Mouse (Mus musculus): ENCODE measurements at regions not wholly inside any gene's neighbourhood (a gene's known extent, or its start where the extent isn't known, plus 50 kb on each side); places are given as distances from the start of the nearest gene placed in this dataset.
A peak's percentile ranks its signal among the peaks of the same experiment; 100 is the strongest.
"Not testable (repeated sequence)": the region's sequence is repeated elsewhere in the genome, so short reads cannot be mapped to it uniquely, and the experiment has no call there.

DNA sequence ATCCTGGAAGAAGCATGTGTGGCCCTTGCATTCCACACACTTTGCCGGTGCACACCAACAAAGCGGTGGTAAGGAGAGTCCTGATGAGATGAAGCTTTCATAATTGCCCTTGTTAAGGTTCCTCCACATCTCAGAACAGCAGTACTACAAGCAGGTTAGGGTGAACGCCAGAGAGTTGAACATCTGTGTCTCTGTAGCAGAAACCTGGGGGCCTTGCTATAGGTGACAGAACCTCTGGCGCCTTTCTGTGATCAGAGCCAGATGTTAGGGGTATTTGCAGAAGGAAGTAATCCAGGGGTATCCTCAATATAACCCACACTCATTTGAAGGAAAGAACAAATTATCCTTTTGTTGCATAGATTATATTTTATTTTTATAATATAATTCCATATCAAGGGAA, 1850.1 kb downstream of the 9330182O14Rik start:
- Histone ChIP-seq H3K36me3 (no peaks in the 10 kb centered on the region), H3K4me3 (no peak overlapping the region), H3K27me3 (no peaks in the 10 kb centered on the region), H3K4me1 (no peaks in the 10 kb centered on the region), H3K9me3 (replicated peaks) (no peaks in the 10 kb centered on the region), H3K4me2 (replicated peaks) (no peak overlapping the region), H3K9ac (no peak overlapping the region), H3K27ac (no peak overlapping the region)
- no peak for ATAC-seq (ENCODE audit: low FRiP score)
- 86% methylated on average over 4 of the region's 4 CpGs for WGBS

DNA sequence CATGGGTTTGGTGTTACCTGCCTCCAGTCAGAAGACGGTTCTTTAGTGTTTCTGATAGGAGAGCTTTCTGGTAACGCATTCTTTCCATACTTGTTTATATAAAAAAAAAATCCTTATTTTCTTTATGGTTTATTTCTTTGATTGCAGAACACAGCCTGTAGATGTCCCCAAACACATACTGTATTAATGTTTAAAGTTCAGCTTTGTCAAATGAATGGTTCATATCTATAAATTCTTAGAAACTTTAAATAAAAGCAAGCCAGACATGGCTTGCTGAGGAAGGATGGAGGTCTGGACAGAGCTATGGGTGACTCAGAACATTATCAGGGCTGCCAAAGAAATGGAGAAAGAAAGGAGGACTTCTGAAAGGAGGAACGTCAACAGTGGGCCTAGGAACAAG, 1852.1 kb downstream of the 9330182O14Rik start:
- no peak for ATAC-seq (ENCODE audit: low FRiP score)
- H3K36me3 ChIP-seq = no peaks in the 10 kb centered on the region
- no peak overlapping the region for H3K4me3 ChIP-seq
- no peak overlapping the region for H3K4me2 ChIP-seq (replicated peaks)
- no peak overlapping the region for H3K9ac ChIP-seq
- no peak overlapping the region for H3K27ac ChIP-seq
- no peaks in the 10 kb centered on the region for H3K4me1 ChIP-seq
- 92% methylated on average over 3 of the region's 3 CpGs for WGBS
- H3K9me3 ChIP-seq (replicated peaks) = no peaks in the 10 kb centered on the region
- H3K27me3 ChIP-seq = no peaks in the 10 kb centered on the region

DNA sequence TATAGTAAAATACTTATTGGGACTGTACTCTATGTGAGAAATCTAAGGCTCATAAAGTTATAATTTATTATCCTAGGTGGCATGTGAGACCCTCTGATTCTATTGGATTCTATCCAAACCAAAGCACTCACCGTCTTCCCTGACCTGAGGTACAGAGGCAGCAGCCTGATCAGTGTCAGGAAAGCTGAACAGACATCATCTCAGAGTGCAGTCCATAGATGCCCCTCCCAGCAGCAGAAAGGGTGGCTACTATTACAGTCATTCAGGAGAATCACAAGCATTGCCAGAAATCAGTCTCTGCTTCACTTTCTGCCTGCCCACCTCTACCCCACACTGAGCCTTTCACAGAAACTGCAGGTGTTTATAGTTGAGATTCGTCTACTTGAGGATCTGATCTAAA, 1854.9 kb downstream of the 9330182O14Rik start:
- H3K27me3 ChIP-seq = no peaks in the 10 kb centered on the region
- no peak for ATAC-seq (ENCODE audit: low FRiP score)
- no peak overlapping the region for H3K9ac ChIP-seq
- no peaks in the 10 kb centered on the region for H3K9me3 ChIP-seq (replicated peaks)
- no peaks in the 10 kb centered on the region for H3K4me1 ChIP-seq
- H3K27ac ChIP-seq = no peak overlapping the region
- no peak overlapping the region for H3K4me2 ChIP-seq (replicated peaks)
- no peak overlapping the region for H3K4me3 ChIP-seq
- no peaks in the 10 kb centered on the region for H3K36me3 ChIP-seq
- 59% methylated on average over 2 of the region's 2 CpGs for WGBS

GRCm38 (mm10) chr15:41991816-41992215, 1857.7 kb downstream of the 9330182O14Rik start:
- H3K4me1 ChIP-seq = no peaks in the 10 kb centered on the region
- H3K4me2 ChIP-seq (replicated peaks) = no peak overlapping the region
- no peak for ATAC-seq (ENCODE audit: low FRiP score)
- H3K4me3 ChIP-seq = no peak overlapping the region
- no peak overlapping the region for H3K27ac ChIP-seq
- H3K9me3 ChIP-seq (replicated peaks) = no peaks in the 10 kb centered on the region
- no peaks in the 10 kb centered on the region for H3K27me3 ChIP-seq
- H3K9ac ChIP-seq = no peak overlapping the region
- H3K36me3 ChIP-seq = no peaks in the 10 kb centered on the region

GRCm38 (mm10) chr15:42032286-42032685, 1898.1 kb downstream of the 9330182O14Rik start:
- not testable (repeated sequence) for H3K4me3 ChIP-seq; H3K9me3 ChIP-seq (replicated peaks); H3K36me3 ChIP-seq; H3K4me2 ChIP-seq (replicated peaks); H3K4me1 ChIP-seq; H3K27me3 ChIP-seq; H3K9ac ChIP-seq; ATAC-seq (ENCODE audit: low FRiP score); H3K27ac ChIP-seq
- WGBS = 96% methylated on average over 12 of the region's 12 CpGs

DNA sequence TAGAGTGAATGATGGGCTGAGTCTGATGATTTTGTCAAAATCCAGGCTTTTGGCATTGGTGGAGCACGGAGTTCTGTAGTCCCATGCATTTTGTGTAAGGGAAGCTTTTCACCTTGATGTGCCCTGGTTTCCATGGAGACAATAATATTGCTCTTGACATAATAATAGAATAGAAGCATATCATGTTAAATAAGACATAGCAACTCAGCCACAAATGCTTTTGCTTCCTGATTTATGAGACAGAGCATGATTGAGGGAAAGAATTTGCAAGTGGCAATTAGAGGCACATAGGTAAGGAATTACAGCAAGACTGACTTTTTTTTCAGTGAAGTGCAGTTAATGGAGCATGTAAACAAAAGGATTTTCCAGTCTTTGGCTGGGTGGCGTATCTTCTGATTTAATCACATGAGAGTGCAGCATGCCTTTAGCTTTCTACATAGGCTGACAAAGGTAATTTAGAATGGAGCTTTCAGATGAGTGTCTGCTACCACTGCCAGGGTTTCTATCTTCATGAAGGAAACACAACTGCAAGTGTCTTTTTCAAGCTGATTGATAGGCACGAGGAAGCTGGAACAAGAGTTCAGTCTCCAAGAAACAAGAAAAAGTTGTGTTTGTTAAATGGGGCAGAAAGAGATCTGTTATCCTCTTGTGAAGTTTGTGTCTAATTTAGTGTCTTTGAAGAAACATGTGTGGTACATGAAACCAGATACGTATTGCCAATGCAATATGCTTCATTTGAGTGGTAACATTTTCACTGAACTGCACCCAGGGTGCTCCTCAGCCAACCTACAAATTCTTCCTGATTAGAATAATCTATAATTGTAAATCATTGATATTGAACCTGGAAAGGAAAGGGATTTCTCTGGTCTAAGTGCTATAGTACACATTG, 1913.2 kb downstream of the 9330182O14Rik start:
- Histone ChIP-seq H3K4me2 (replicated peaks) (no peak overlapping the region), H3K9ac (no peak overlapping the region), H3K4me3 (no peak overlapping the region), H3K9me3 (replicated peaks) (no peaks in the 10 kb centered on the region), H3K36me3 (no peaks in the 10 kb centered on the region), H3K4me1 (peaks cover 7% of the 10 kb centered on the region; the same call in 1 of the 2 replicates), H3K27me3 (no peaks in the 10 kb centered on the region), H3K27ac (no peak overlapping the region)
- 37% methylated on average over 4 of the region's 4 CpGs for WGBS
- peak; percentile 61; the same call in 1 of the 2 replicates for ATAC-seq (ENCODE audit: low FRiP score)

DNA sequence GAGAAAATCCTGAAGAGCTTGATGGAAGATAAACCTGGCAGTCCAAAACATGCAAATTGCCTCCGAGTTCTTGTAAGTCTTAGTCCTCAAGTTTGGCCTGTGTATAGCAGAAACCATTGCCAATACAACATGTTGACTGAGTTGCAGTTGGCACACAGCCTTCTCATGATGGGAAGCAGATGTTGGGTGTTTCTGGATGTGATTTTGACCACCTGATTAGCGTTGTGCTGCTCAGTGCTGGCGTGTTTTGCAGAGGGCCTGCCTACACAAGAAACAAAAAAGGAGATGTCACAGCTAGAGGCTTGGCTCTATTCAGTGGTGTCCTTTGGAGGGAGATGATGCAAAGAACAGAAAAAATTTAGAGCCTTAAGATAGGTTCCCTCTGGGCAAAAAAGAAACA, 1922.6 kb downstream of the 9330182O14Rik start:
- H3K9ac ChIP-seq = no peak overlapping the region
- H3K27me3 ChIP-seq = no peaks in the 10 kb centered on the region
- 70% methylated on average over 3 of the region's 3 CpGs for WGBS
- no peak overlapping the region for H3K4me3 ChIP-seq
- no peak overlapping the region for H3K4me2 ChIP-seq (replicated peaks)
- H3K4me1 ChIP-seq = no peaks in the 10 kb centered on the region
- ATAC-seq (ENCODE audit: low FRiP score) = no peak
- H3K9me3 ChIP-seq (replicated peaks) = no peaks in the 10 kb centered on the region
- H3K27ac ChIP-seq = no peak overlapping the region
- H3K36me3 ChIP-seq = no peaks in the 10 kb centered on the region

DNA sequence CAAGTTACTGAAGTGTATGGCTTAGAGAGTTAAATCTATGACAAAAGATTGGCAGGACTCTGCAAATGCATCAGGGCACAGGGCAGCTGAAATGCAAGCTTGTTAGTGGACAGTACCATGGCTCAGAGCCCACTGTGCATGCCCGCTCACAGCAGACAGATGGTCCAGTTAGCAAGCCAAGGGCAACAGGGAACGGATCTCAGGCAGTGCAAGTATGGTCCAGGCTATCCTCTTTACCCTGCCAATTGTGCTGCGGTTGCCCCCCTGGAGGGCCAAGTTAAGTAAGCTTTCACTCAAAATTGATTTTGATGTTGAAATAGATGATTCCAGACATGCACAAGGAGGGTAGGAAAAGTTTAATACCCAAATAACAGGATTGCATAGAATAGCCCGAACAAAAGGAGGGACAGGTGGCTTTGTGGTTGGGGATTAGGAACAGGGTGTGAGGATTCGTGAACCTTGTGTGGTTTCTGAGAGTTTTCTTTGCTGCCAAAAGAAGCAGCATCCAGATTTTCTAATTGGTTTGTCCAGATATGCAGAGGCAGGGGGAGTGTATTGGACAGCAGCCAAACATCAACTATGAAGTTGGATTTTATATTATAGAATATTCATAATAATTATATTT, 1934.2 kb downstream of the 9330182O14Rik start:
- no peaks in the 10 kb centered on the region for H3K9me3 ChIP-seq (replicated peaks)

DNA sequence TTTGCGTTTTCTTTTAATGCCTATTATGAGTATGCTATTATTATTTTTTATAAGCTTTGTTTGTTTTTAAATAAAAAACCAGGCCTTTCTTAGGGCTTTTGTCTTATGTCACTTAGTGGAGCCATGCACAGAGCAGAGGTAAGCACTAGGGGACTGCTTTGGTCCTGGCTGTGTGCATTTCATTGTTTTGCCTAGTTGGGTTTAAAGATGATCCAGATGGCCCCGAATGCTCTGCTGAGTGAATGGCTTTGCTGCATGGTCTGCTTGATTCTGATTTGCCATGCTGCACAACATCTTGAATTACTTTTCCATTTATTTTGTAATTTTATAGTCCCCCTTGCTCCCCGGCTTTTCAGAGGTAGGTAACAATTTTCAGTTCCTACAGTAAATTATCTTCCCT, 1934.9 kb downstream of the 9330182O14Rik start:
- WGBS = 68% methylated on average over 3 of the region's 3 CpGs
- H3K4me1 ChIP-seq = peaks cover 3% of the 10 kb centered on the region; the same call in 1 of the 2 replicates
- no peaks in the 10 kb centered on the region for H3K9me3 ChIP-seq (replicated peaks)
- H3K4me3 ChIP-seq = no peak overlapping the region
- H3K27me3 ChIP-seq = no peaks in the 10 kb centered on the region
- no peak overlapping the region for H3K27ac ChIP-seq
- no peak overlapping the region for H3K4me2 ChIP-seq (replicated peaks)
- no peaks in the 10 kb centered on the region for H3K36me3 ChIP-seq
- no peak; the same call in 1 of the 2 replicates for ATAC-seq (ENCODE audit: low FRiP score)
- no peak overlapping the region for H3K9ac ChIP-seq

More for the DNA sequence above, 1934.2 kb downstream of the 9330182O14Rik start:
- Histone ChIP-seq H3K27me3 (no peaks in the 10 kb centered on the region), H3K27ac (no peak overlapping the region), H3K36me3 (no peaks in the 10 kb centered on the region), H3K4me3 (no peak overlapping the region), H3K9ac (no peak overlapping the region), H3K4me2 (replicated peaks) (no peak overlapping the region), H3K4me1 (peaks cover 3% of the 10 kb centered on the region; the same call in 1 of the 2 replicates)
- no peak for ATAC-seq (ENCODE audit: low FRiP score)
- 71% methylated on average over 5 of the region's 5 CpGs for WGBS

GRCm38 (mm10) chr15:42073486-42073885, 1939.3 kb downstream of the 9330182O14Rik start:
- no peaks in the 10 kb centered on the region for H3K36me3 ChIP-seq
- ATAC-seq (ENCODE audit: low FRiP score) = no peak
- no peaks in the 10 kb centered on the region for H3K27me3 ChIP-seq
- no peak overlapping the region for H3K4me3 ChIP-seq
- H3K27ac ChIP-seq = no peak overlapping the region
- H3K9me3 ChIP-seq (replicated peaks) = no peaks in the 10 kb centered on the region
- no peak overlapping the region for H3K4me2 ChIP-seq (replicated peaks)
- H3K4me1 ChIP-seq = no peaks in the 10 kb centered on the region
- no peak overlapping the region for H3K9ac ChIP-seq

DNA sequence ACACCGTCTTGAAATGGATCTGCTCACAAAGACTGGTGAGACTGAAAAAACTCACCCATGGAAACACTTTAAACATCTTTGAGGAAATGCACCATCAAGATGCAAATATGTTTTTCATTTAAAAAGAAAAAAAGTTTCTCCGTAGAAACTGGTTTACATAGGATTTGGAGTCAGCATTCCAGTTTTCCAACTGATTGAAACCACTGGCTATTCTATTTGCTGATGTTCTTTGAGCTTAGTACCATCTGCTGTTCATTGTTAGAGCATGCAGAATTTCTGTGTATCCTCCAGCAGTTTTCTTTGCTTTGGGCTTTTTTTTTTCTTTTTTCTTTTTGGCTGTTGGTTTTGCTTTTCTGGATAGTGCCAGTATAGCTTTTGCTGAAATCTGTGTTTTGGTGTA, 1948.3 kb downstream of the 9330182O14Rik start:
- Histone ChIP-seq H3K4me3 (no peak overlapping the region), H3K27me3 (no peaks in the 10 kb centered on the region), H3K27ac (no peak overlapping the region), H3K9me3 (replicated peaks) (no peaks in the 10 kb centered on the region), H3K9ac (no peak overlapping the region), H3K4me2 (replicated peaks) (no peak overlapping the region), H3K36me3 (no peaks in the 10 kb centered on the region), H3K4me1 (no peaks in the 10 kb centered on the region)
- no peak for ATAC-seq (ENCODE audit: low FRiP score)
- WGBS = 81% methylated on average over 2 of the region's 2 CpGs

DNA sequence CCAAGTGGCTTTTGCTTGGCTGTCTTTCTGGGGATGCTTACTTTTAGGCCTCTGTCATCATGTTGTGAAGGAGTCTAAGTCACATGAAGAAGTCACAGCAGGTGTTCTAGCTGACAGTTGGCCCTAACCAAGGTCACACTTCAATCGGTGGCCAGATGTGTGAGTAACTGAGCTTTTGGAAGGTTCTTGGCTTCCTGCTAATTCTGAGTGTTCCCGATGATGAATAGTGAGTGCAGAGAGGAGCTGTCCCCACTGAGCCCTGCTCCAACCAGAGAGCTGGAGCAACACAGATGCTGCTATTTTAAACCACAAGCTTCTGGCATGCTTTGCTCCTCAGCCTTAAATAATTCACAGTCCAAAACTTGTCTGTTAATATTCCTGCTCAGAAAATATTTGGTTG, 1966.6 kb downstream of the 9330182O14Rik start:
- Histone ChIP-seq H3K9me3 (replicated peaks) (no peaks in the 10 kb centered on the region), H3K4me3 (no peak overlapping the region), H3K9ac (no peak overlapping the region), H3K27me3 (no peaks in the 10 kb centered on the region), H3K4me2 (replicated peaks) (no peak overlapping the region), H3K4me1 (no peaks in the 10 kb centered on the region), H3K27ac (no peak overlapping the region), H3K36me3 (no peaks in the 10 kb centered on the region)
- WGBS = 54% methylated on average over 2 of the region's 2 CpGs
- ATAC-seq (ENCODE audit: low FRiP score) = no peak

DNA sequence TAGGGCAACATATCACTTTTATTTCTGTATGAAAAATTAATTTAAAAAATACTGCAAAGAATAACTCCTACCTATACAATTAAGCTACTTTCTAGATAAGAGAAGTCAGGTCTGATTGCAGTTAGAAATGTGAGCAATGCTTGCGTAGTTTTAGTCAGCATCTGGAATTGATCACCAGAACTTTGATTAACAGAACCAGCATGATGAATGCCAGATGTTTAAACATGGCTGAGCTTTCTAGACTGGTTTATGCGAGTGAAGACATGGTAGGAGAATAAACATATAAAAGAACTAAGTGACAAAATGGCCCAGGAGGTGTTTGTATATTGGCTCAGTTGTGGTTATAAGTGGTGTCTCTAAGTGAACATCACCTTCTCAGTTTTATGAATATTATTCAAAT, 1970.7 kb downstream of the 9330182O14Rik start:
- no peak overlapping the region for H3K4me2 ChIP-seq (replicated peaks)
- H3K9ac ChIP-seq = no peak overlapping the region
- no peaks in the 10 kb centered on the region for H3K27me3 ChIP-seq
- H3K27ac ChIP-seq = no peak overlapping the region
- no peaks in the 10 kb centered on the region for H3K9me3 ChIP-seq (replicated peaks)
- no peak for ATAC-seq (ENCODE audit: low FRiP score)
- no peaks in the 10 kb centered on the region for H3K4me1 ChIP-seq
- 70% methylated on average over 2 of the region's 2 CpGs for WGBS
- no peaks in the 10 kb centered on the region for H3K36me3 ChIP-seq
- no peak overlapping the region for H3K4me3 ChIP-seq

Measured in hindbrain, embryonic 12.5 days (tissue).